Mouse (Mus musculus) yolk sac, embryonic 10.5 days (tissue): ENCODE data around the gene Tec.
A peak's percentile ranks its signal among the peaks of the same experiment; 100 is the strongest.

Experiments used
- DNase-seq: peaks from one replicate; pipeline ENCODE4 v3.0.0-alpha.2; 2017; ENCODE audit warnings: low spot score

Gene Tec

GRCm38 (mm10) chr5:72783123-72783522 is 85.2 kb downstream of the Tec start:
- no peak for DNase-seq

GRCm38 (mm10) chr5:72781776-72782175 is 86.5 kb downstream of the Tec start:
- DNase-seq = no peak

- no peak for DNase-seq
These were observed 91.7 kb downstream of the Tec start for GRCm38 (mm10) chr5:72776595-72776994.

- DNase-seq = no peak
These were observed 92.2 kb downstream of the Tec start for GRCm38 (mm10) chr5:72776127-72776526.

GRCm38 (mm10) chr5:72769841-72770240 is 98.4 kb downstream of the Tec start:
- DNase-seq = no peak

GRCm38 (mm10) chr5:72763546-72763945 is 104.7 kb downstream of the Tec start:
- DNase-seq = no peak

- DNase-seq = no peak
These were observed 105.3 kb downstream of the Tec start for GRCm38 (mm10) chr5:72763025-72763424.

- no peak for DNase-seq
These were observed 106.5 kb downstream of the Tec start for GRCm38 (mm10) chr5:72761758-72762157.

- no peak for DNase-seq
These were observed 107.0 kb downstream of the Tec start for GRCm38 (mm10) chr5:72761237-72761636.

- DNase-seq = no peak
These were observed 109.1 kb downstream of the Tec start for GRCm38 (mm10) chr5:72758925-72759924.

GRCm38 (mm10) chr5:72757155-72757773 is 111.0 kb downstream of the Tec start:
- no peak for DNase-seq

GRCm38 (mm10) chr5:72755941-72756340 is 112.3 kb downstream of the Tec start:
- DNase-seq = no peak

- DNase-seq = no peak
These were observed 113.2 kb downstream of the Tec start for GRCm38 (mm10) chr5:72755035-72755434.

- no peak for DNase-seq
These were observed 115.7 kb downstream of the Tec start, which contains the start of gene Txk for GRCm38 (mm10) chr5:72752585-72752984. Txk (minus strand) TSS chr5:72752777.

GRCm38 (mm10) chr5:72751056-72751758 is 117.1 kb downstream of the Tec start:
- DNase-seq = no peak

GRCm38 (mm10) chr5:72750226-72750625 is 118.1 kb downstream of the Tec start:
- no peak for DNase-seq

GRCm38 (mm10) chr5:72748659-72749265 is 119.5 kb downstream of the Tec start:
- peak; percentile 66 for DNase-seq

GRCm38 (mm10) chr5:72747384-72747783 is 120.9 kb downstream of the Tec start:
- DNase-seq = no peak

GRCm38 (mm10) chr5:72746461-72746860 is 121.8 kb downstream of the Tec start:
- no peak for DNase-seq

GRCm38 (mm10) chr5:72743103-72743502 is 125.2 kb downstream of the Tec start:
- no peak for DNase-seq

GRCm38 (mm10) chr5:72736868-72737267 is 131.4 kb downstream of the Tec start:
- DNase-seq = no peak

- no peak for DNase-seq
These were observed 131.8 kb downstream of the Tec start for GRCm38 (mm10) chr5:72736437-72736836.
